Comparison of ENCODE assay signal across 10 mouse cellular contexts in the genomic region with DNA sequence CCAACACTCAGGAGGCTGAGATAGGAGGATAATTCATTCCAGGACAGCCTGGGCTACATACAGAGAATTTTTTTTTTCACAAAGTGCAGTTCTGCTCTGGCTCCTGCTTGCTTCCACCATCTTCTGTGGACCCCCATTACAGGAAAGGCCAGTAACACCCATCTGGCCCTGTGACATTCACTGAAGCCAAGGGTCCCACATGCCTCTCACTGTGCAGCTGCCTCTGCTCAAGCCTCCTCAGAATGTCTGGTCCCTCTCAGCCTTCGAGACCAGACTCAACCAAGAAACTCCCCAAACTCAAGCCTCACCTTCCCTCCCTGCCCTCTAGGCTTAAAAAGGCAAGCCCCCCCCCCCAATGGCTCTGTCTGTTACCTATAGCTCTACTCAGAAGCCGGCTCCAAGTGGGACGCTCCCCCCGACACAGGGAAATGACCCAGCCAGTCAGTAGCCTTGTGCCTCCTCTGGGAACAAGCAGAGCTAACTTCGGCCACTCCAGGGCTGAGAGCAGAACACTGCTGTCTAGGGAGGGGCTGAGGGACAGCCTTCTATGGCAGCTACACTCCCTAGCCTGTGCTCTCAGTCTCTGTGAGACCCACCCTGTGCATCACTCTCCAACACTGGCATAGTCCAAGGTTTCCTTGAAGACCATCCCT. TPM values are rescaled to one million over a fixed set of nuclear protein-coding genes. Genes with fewer than 3 reads are reported as not detected.
DNase-seq lines count a peak whose midpoint lies in the region; ATAC-seq and TF ChIP-seq lines count a peak whose summit lies in the region.
"Had no signal": no experiment of that assay in that cellular context is flagged by ENCODE, and none has a peak within 500 bp of the region (broad histone marks: within the 10 kb centered on the region; RNA-seq: fewer than 3 reads in every experiment).

No protein-coding gene starts in this region.

- H3K9me3 ChIP-seq in intestine, postnatal 0 days (ENCODE audit: control insufficient read depth): no peaks in the 10 kb centered on the region
- no peaks in the 10 kb centered on the region for H3K9me3 ChIP-seq in stomach, postnatal 0 days (ENCODE audit: control insufficient read depth, low read length)

- H3K4me3 ChIP-seq in heart, adult 2 months: peak overlapping the region; percentile 40
- no peak overlapping the region for H3K4me3 ChIP-seq in spleen, adult 2 months (ENCODE audit: extremely low read depth, insufficient read depth, insufficient read length)
- no peak overlapping the region for H3K4me3 ChIP-seq in intestine, postnatal 0 days (ENCODE audit: low read depth, low read length)
- no peak overlapping the region for H3K4me3 ChIP-seq in stomach, postnatal 0 days (ENCODE audit: low read depth, low read length)

- peak in 1 of 2 experiments; percentile 52 for DNase-seq in heart, adult 2 months
- no peak for DNase-seq in heart, adult 8-10 months (ENCODE audit: low spot score)
- DNase-seq in spleen, adult 2 months (ENCODE audit: low read depth in 1 of 2, low spot score in 2 of 2): no peak
- no peak for DNase-seq in spleen, adult 18-20 months
- no peak for DNase-seq in stomach, postnatal 0 days (ENCODE audit: low spot score)
- DNase-seq in testis, postnatal 10 days (ENCODE audit: low spot score): no peak
- DNase-seq in gastrocnemius, adult 18-20 months (ENCODE audit: low spot score): no peak
- DNase-seq: cerebellum, adult 2 months had no signal

- no peaks in the 10 kb centered on the region for H3K27me3 ChIP-seq in heart, adult 2 months (ENCODE audit: control insufficient read depth, insufficient read depth, low read length)
- H3K27me3 ChIP-seq in spleen, adult 2 months (ENCODE audit: control insufficient read depth, insufficient read depth, low read length): no peaks in the 10 kb centered on the region
- no peaks in the 10 kb centered on the region for H3K27me3 ChIP-seq in intestine, postnatal 0 days (replicated peaks; ENCODE audit: control insufficient read depth, insufficient read depth, low read length)
- H3K27me3 ChIP-seq in stomach, postnatal 0 days (ENCODE audit: control insufficient read depth, insufficient read depth, low read length): no peaks in the 10 kb centered on the region; the same call in 1 of the 2 replicates

- no peak for TF ChIP-seq EP300 in heart, adult 2 months (IDR thresholded peaks at IDR 0.05; ENCODE audit: insufficient read depth, low read depth, low read length)
- TF ChIP-seq EP300 in stomach, postnatal 0 days (optimal IDR thresholded peaks at IDR 0.05): no peak

- no peak for TF ChIP-seq CTCF in heart, adult 2 months (IDR thresholded peaks at IDR 0.05)
- TF ChIP-seq CTCF in spleen, adult 2 months (IDR thresholded peaks at IDR 0.05; ENCODE audit: extremely low read depth, insufficient read depth, insufficient read length, insufficient replicate concordance): no peak
- TF ChIP-seq CTCF in intestine, postnatal 0 days (IDR thresholded peaks at IDR 0.05; ENCODE audit: low read depth): no peak
- TF ChIP-seq CTCF in stomach, postnatal 0 days (IDR thresholded peaks at IDR 0.05; ENCODE audit: low read depth): no peak

- peak overlapping the region; percentile 93 for H3K27ac ChIP-seq in heart, adult 2 months
- peak overlapping the region; percentile 80 for H3K27ac ChIP-seq in spleen, adult 2 months (ENCODE audit: insufficient read depth, low read length)
- peak overlapping the region; percentile 21; the same call in 1 of the 2 replicates for H3K27ac ChIP-seq in intestine, postnatal 0 days (ENCODE audit: low read depth, low read length)
- H3K27ac ChIP-seq in stomach, postnatal 0 days (replicated peaks): peak overlapping the region; percentile 86

- H3K79me2 ChIP-seq in heart, adult 2 months (replicated peaks; ENCODE audit: control insufficient read depth, insufficient read depth, low read length): no peaks in the 10 kb centered on the region

- H3K9ac ChIP-seq in heart, adult 2 months (ENCODE audit: low read depth, low read length): peak overlapping the region; percentile 11
- no peak overlapping the region for H3K9ac ChIP-seq in intestine, postnatal 0 days (ENCODE audit: low read depth, low read length)
- H3K9ac ChIP-seq in stomach, postnatal 0 days (ENCODE audit: low read length): no peak overlapping the region

- no peak for ATAC-seq in intestine, postnatal 0 days
- ATAC-seq in stomach, postnatal 0 days (ENCODE audit: low FRiP score, low TSS enrichment): no peak

- intact Hi-C loops in heart, adult 2 months (cut with DNase I): loop anchor here (10.0 kb wide), 1 partner anchor 209 kb away; the partner anchor contains the start of gene Nes

- peak overlapping the region; percentile 50; the same call in 1 of the 2 replicates for H3K4me2 ChIP-seq in intestine, postnatal 0 days (replicated peaks; ENCODE audit: low read depth)
- peak overlapping the region; percentile 32; the same call in 1 of the 2 replicates for H3K4me2 ChIP-seq in stomach, postnatal 0 days (replicated peaks; ENCODE audit: low read depth)

- TF ChIP-seq POLR2A in heart, adult 2 months (IDR thresholded peaks at IDR 0.05; ENCODE audit: insufficient read depth, low read depth, low read length): peak; percentile 48; the same call in 1 of the 2 replicates
- no peak for TF ChIP-seq POLR2A in spleen, adult 2 months (IDR thresholded peaks at IDR 0.05; ENCODE audit: low read depth, low read length)

- H3K4me1 ChIP-seq in heart, adult 2 months (ENCODE audit: control insufficient read depth, insufficient read depth, low read length): peaks cover 16% of the 10 kb centered on the region
- H3K4me1 ChIP-seq in spleen, adult 2 months (ENCODE audit: control insufficient read depth, insufficient read depth, insufficient read length): peaks cover 23% of the 10 kb centered on the region; the same call in 1 of the 2 replicates
- H3K4me1 ChIP-seq in intestine, postnatal 0 days (replicated peaks; ENCODE audit: control insufficient read depth, insufficient read depth, low read length): 0 out of 2 replicates have a peak, but pooled peaks cover 3% of the 10 kb centered on the region
- H3K4me1 ChIP-seq in stomach, postnatal 0 days (replicated peaks; ENCODE audit: control insufficient read depth, insufficient read depth): peaks cover 9% of the 10 kb centered on the region; the same call in 1 of the 2 replicates

- WGBS in heart, adult 2 months: 44% methylated on average over 5 of the region's 5 CpGs
- 76% methylated on average over 5 of the region's 5 CpGs for WGBS in spleen, adult 2 months
- WGBS in intestine, postnatal 0 days: 73% methylated on average over 5 of the region's 5 CpGs
- WGBS in stomach, postnatal 0 days: 64% methylated on average over 5 of the region's 5 CpGs

- no peaks in the 10 kb centered on the region for H3K36me3 ChIP-seq in heart, adult 2 months (ENCODE audit: control insufficient read depth, insufficient read depth, low read length)
- H3K36me3 ChIP-seq in spleen, adult 2 months (ENCODE audit: control insufficient read depth, insufficient read depth, low read length): no peaks in the 10 kb centered on the region
- H3K36me3 ChIP-seq in intestine, postnatal 0 days (ENCODE audit: control insufficient read depth, insufficient read depth): no peaks in the 10 kb centered on the region
- H3K36me3 ChIP-seq in stomach, postnatal 0 days (ENCODE audit: control insufficient read depth, insufficient read depth, low read length): no peaks in the 10 kb centered on the region

RNA-seq across cellular contexts. Expression of gene Lrrc71, which starts 17.3 kb away (rescaled TPM):
- under 1 TPM; 0.36 to 0.47 TPM for total RNA-seq in heart, adult 2 months (2021)
- 0.26 and 1.1 TPM in 2 replicates for polyA plus RNA-seq in heart, adult 2 months (2012; rRNA removed)
- total RNA-seq in heart, adult 8-10 months (2022): under 1 TPM in 3 of 4 experiments, not detected in 1; 0.09 to 0.31 (median 0.13) TPM
- 0.09 and 0.25 TPM in 2 replicates for polyA plus RNA-seq in spleen, adult 2 months (2012; rRNA removed)
- polyA plus RNA-seq in intestine, postnatal 0 days (2015; fragmentation: Nextera tagmentation; extraction: Ambion mirVana): 0.23 and 0.34 TPM in 2 replicates
- polyA plus RNA-seq in stomach, postnatal 0 days (2015; fragmentation: Nextera tagmentation; extraction: Ambion mirVana): 0.29 and 0.38 TPM in 2 replicates
- not detected for total RNA-seq in gastrocnemius, adult 18-20 months (2021)

RNA-seq across cellular contexts. Expression of gene Ntrk1, which starts 29.2 kb away (rescaled TPM):
- under 1 TPM; 0.14 to 0.16 TPM for total RNA-seq in heart, adult 2 months (2021)
- 0.38 and 0.57 TPM in 2 replicates for polyA plus RNA-seq in heart, adult 2 months (2012; rRNA removed)
- under 1 TPM in 3 of 4 experiments, not detected in 1; 0.16 to 0.30 (median 0.19) TPM for total RNA-seq in heart, adult 8-10 months (2022)
- 0.09 and 0.14 TPM in 2 replicates for polyA plus RNA-seq in spleen, adult 2 months (2012; rRNA removed)
- polyA plus RNA-seq in intestine, postnatal 0 days (2015; fragmentation: Nextera tagmentation; extraction: Ambion mirVana): 0.16 and 0.18 TPM in 2 replicates
- polyA plus RNA-seq in stomach, postnatal 0 days (2015; fragmentation: Nextera tagmentation; extraction: Ambion mirVana): 0.39 and 0.41 TPM in 2 replicates
- not detected for total RNA-seq in gastrocnemius, adult 18-20 months (2021)
- total RNA-seq: gastrocnemius, adult 8-10 months had no signal

RNA-seq across cellular contexts. Expression of gene Insrr, which starts 31.0 kb away (rescaled TPM):
- under 1 TPM in 1 of 2 experiments, not detected in 1; 0.05 TPM for total RNA-seq in heart, adult 2 months (2021)
- 0.04 TPM in 1 of 2 replicates, not detected in the other for polyA plus RNA-seq in heart, adult 2 months (2012; rRNA removed)
- total RNA-seq in heart, adult 8-10 months (2022): not detected
- 0.25 and 0.42 TPM in 2 replicates for polyA plus RNA-seq in spleen, adult 2 months (2012; rRNA removed)
- polyA plus RNA-seq in intestine, postnatal 0 days (2015; fragmentation: Nextera tagmentation; extraction: Ambion mirVana): 0.05 TPM in 2 replicates
- 0.18 and 0.19 TPM in 2 replicates for polyA plus RNA-seq in stomach, postnatal 0 days (2015; fragmentation: Nextera tagmentation; extraction: Ambion mirVana)
- not detected for total RNA-seq in gastrocnemius, adult 18-20 months (2021)
- total RNA-seq: gastrocnemius, adult 8-10 months had no signal

RNA-seq across cellular contexts. Expression of gene Pear1, which starts 58.3 kb away (rescaled TPM):
- 10 to 100 TPM; 17.1 to 18.7 TPM for total RNA-seq in heart, adult 2 months (2021)
- 42.5 and 45.0 TPM in 2 replicates for polyA plus RNA-seq in heart, adult 2 months (2012; rRNA removed)
- total RNA-seq in heart, adult 8-10 months (2022): 10 to 100 TPM; 14.0 to 19.9 (median 15.4) TPM
- 63.8 and 65.8 TPM in 2 replicates for polyA plus RNA-seq in spleen, adult 2 months (2012; rRNA removed)
- polyA plus RNA-seq in intestine, postnatal 0 days (2015; fragmentation: Nextera tagmentation; extraction: Ambion mirVana): 7.7 and 10.1 TPM in 2 replicates
- 6.1 and 6.8 TPM in 2 replicates for polyA plus RNA-seq in stomach, postnatal 0 days (2015; fragmentation: Nextera tagmentation; extraction: Ambion mirVana)
- total RNA-seq in gastrocnemius, adult 18-20 months (2021): 1 to 10 TPM; 6.3 to 6.4 TPM

Comparison
In these comparisons a context has a peak if more than half of its experiments do, and no peak if none do; other contexts are left out.
1. H3K27ac ChIP-seq: peak in every context shown above with its lines; median percentile 93 in heart, adult 2 months; 86 in stomach, postnatal 0 days; 80 in spleen, adult 2 months; 21 in intestine, postnatal 0 days.